Mouse (Mus musculus) thymus, postnatal 14 days (tissue): ENCODE data around the gene Tnfrsf23.
"Not testable (repeated sequence)": the region's sequence is repeated elsewhere in the genome, so short reads cannot be mapped to it uniquely, and the experiment has no call there.

Source experiments
- DNase-seq: peaks from one replicate; pipeline ENCODE4 v3.0.0; 2021

Tnfrsf23 gene

GRCm38 (mm10) chr7:143685359-143686067 is at the start of gene Tnfrsf23:
Gene Tnfrsf23 (minus strand): TSS chr7:143685872.
- peak; percentile 65 for DNase-seq

GRCm38 (mm10) chr7:143733746-143734145 is 48.1 kb upstream of the Tnfrsf23 start:
- DNase-seq: no peak

DNA sequence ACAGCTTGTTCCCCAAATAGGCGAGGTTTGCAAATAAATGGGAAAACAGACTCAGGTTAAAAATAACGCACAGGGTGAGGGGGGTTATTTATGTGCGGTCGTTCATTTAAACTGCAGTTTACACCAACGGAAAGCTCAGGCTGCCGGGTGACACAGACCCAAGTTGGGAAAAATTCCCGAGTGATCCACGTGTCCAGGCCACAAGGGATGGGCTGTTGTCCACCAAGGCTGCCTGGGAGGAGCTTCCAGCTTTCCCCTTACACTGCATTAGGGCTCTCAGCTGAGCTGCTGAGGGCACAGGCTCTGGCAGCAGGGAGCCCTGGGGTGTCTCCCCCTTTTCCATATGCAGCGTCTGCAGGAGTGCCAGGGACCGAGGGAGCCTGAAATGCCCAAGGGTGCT is 44.2 kb upstream of the Tnfrsf23 start:
- DNase-seq: no peak

GRCm38 (mm10) chr7:143726396-143726795 is 40.7 kb upstream of the Tnfrsf23 start:
- peak; percentile 31 for DNase-seq

DNA sequence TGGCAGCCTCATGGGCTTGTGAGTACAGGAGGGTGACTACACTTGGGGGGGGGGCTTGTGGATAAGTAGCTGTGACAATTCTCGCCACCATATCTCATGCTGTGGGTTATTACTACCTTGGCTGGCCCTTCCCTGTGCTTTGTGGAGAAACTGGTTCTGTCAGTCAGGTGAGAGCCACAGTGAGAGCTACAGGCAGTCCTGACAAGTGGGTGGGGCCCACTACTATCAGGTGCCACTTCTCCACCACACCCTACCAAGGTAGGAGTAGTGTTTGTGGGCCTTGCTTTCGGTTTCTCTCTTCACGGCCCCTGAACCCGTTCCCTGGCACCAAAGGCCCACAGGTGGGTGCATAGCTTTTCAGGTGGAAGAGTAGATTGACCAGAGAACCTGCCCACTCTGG is 38.2 kb upstream of the Tnfrsf23 start:
- no peak for DNase-seq

DNA sequence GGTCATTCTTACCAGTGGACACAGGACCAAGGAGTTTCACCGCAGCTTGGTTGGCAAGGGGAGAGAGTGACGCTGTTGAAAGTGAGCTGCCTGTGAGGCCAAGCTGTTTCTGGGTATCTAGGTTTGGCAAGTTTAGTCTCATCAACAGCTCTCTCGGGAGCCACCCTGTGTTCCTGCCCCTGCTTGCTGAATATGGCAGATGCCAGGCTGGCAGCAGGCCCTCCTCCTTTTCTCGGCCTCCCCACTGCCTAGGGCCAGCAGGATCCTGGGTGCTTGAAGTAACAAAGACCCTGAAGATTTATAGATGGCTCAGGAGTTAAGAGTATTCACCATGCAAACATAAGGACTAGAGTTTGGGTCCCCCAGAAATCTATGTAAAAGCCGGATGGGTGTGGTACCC is 37.0 kb upstream of the Tnfrsf23 start:
- no peak for DNase-seq

DNA sequence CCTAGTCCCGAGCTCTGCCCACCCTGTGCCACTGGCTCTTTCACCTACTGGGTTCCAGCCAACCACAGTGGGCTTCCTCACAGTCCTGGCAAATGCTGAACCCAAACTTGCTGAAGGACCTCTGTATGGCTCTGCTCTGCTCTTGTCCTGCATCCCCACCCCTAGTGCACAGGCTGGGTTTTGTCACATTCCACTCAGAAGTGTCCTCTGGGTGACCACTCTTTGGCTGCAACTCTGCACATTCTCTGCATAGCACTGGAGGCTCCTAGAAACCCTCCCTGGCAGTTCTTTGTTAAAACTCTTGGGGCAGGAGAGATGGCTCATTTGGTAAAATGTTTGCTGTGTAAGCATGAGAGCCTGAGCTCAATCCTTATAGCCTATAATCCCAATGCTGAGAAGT is 32.1 kb upstream of the Tnfrsf23 start:
- no peak for DNase-seq

DNA sequence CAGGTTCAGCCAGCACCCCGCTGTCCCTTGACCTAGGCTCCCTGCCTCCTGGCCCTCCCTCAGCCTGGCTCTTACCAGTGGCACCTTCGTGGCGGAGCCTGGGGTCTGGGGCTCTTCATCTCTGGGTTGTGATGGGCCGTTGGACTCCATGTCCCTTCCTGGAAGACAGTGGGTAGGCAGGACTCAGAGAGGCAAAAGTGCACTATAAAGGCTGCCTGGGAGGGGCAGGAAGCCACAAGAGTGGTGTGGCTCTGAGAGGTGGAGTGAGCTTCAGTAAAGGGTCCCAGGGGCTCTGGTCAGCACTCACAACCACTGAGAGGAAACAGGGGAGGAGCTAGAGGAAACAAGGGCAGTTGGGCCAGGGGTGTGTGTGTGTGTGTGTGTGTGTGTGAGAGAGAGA is 27.7 kb upstream of the Tnfrsf23 start:
- DNase-seq: no peak

DNA sequence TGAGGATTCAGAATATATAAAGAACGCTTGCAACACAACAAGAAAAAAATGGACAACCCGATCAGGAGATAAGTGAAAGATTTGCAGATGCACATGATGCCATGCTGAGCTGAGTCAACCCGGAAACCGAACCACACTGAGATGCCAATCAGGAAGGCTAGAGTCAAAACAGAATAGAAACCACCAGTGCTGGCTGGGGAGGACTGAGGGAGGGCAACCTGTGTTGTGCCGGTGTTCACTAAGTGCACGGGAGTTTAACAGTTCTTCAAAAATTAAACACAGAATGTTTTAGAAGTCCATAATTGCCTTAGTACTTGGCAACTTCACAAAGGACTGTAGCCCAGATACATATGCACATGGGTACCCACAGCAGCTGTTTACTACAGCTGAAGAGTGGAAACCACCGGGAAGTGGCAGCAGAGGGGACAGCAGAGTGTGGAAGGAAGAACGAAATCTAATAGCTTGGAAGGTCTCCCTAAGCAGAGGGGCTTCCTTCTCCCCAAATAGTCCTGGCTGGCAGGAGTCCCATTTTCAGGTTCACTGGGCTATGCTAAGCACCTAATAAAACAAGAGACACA is 27.2 kb upstream of the Tnfrsf23 start:
- DNase-seq: peak; percentile 43

DNA sequence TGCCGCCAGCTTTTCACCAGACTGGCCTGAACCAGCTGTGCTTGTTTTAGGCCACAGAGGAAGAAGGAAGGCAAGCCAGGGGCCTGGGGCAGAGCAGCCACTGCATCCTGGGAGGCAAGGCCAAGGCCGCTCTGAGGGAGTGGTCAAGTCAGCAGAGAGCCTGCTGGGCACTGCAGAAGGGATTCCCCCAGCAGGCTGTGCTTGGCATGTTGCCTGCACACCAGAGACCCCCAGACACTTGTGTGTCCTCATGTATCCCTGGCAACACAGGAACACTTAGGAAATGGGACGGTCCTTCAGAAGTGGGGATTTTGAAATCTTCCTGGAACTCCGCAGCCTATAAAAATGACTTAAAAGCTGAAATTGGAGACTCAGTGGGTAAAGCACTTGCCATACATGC is 26.4 kb upstream of the Tnfrsf23 start:
- no peak for DNase-seq

GRCm38 (mm10) chr7:143711381-143711780 is 25.7 kb upstream of the Tnfrsf23 start:
- DNase-seq: no peak

- no peak for DNase-seq
Observed at GRCm38 (mm10) chr7:143709395-143709794, 23.7 kb upstream of the Tnfrsf23 start.

DNA sequence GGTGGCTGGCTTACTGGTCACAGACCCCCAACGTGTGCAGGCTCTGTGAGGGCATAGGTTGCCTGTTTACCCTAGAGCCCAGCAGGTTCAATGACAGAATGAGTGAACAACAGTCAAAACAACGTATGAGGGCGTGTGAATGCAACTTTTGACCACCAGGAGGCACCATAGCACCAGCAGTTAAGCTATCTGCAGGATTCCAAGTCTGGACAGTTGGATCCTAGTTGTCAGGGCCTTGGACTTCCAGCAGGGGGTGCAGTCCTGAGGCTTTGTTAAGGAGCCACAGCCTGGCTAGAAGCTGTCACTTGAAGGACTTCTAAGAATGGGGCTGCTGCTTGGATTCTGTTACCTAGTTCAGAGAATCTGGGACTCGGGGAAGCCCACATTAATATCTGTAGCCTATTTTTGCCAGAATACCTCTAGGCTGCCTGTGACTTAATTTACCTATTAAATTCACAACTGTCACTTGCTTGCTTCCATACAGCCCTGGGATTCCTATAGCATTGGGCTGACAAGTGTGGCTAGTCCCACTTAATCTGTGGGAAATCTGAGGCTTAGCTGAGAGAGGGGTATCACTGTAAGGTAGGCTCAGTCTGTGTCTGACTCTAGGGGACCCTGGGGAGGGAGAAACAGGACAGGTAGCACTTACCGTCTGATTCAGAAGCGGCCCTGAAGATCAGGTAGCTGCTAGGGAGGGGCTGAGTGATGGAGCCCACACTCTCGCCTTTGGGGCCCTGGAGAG is 21.2 kb upstream of the Tnfrsf23 start:
- peak; percentile 91 for DNase-seq

- DNase-seq: peak; percentile 59
Observed at GRCm38 (mm10) chr7:143696140-143696539, 10.5 kb upstream of the Tnfrsf23 start.

GRCm38 (mm10) chr7:143694550-143694949 is 8.9 kb upstream of the Tnfrsf23 start:
- no peak for DNase-seq

GRCm38 (mm10) chr7:143692746-143693510 is 7.3 kb upstream of the Tnfrsf23 start:
- DNase-seq: no peak

GRCm38 (mm10) chr7:143691909-143692308 is 6.2 kb upstream of the Tnfrsf23 start:
- no peak for DNase-seq

DNA sequence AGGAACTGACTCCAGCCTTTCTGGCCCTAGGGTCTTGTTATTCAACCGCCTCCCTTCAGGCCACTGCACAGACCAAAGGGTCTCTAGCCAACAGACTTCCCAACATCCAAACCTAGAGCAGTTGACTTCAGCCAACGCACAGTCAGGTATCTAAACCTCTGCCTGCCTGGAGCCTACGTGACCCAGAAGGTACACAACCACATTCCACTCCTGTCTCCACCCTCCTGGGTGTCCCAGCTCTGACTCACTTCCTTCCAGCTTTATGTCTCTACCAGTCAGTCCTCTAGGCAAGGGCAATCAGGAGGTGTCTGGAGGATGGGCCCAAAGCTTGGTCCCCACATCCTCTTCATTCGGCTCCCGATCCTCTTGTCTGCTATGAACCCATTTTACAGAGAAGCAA is 5.5 kb upstream of the Tnfrsf23 start:
- no peak for DNase-seq

GRCm38 (mm10) chr7:143689946-143690345 is 4.3 kb upstream of the Tnfrsf23 start:
- no peak for DNase-seq

DNA sequence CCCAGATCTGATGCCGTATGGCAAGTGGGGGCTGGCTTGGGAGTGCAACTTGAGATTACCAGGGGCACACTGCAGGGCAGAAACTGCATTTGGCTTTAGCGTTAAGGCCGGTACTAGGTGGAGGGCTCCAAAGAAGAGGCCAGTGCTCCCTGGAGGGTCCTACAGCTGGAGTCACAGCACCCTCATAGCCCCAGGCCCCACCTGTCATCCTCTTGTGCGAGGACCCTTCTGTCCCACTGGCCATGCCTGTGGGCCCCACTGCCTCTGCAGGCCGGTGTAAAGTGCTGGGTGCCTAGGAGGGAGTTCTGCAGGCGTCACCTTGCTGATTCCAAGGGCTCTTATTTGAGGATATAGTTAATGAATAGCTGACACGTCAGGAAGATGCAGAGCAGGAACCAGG is 3.8 kb upstream of the Tnfrsf23 start:
- no peak for DNase-seq

- not testable (repeated sequence) for DNase-seq
Observed at GRCm38 (mm10) chr7:143686676-143687075, 1.0 kb upstream of the Tnfrsf23 start.

GRCm38 (mm10) chr7:143686191-143686590 is 519 bp upstream of the Tnfrsf23 start:
- DNase-seq: not testable (repeated sequence)

DNA sequence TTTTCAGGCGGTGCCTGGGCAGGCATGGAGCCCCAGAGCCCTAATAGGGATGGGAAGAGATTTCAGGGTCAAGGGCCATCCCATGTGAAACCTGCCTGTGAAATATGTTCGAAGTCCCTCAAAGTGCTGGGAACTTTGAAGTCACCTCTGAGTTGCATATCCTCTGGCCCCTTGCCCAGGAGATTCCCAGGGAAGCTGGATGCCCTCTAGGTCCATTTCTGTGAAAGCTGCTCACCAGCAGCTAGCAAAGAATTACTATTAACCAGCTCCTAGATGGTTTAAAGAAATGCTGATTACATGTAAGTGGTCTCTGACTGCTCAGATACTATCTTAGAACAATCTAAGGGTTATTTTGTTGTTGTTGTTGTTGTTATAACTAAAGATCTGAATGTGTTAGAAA is 1.1 kb downstream of the Tnfrsf23 start:
- DNase-seq: not testable (repeated sequence)
